Mouse (Mus musculus): ENCODE measurements around the gene Dnaja4.

Dnaja4 gene

GRCm38 (mm10) chr9:54752944-54753295 lies 54.2 kb downstream of the Dnaja4 start:
- no peak for DNase-seq

GRCm38 (mm10) chr9:54759592-54759991 lies 60.9 kb downstream of the Dnaja4 start:
- DNase-seq, result no peak

GRCm38 (mm10) chr9:54764091-54764490 lies 65.4 kb downstream of the Dnaja4 start:
- DNase-seq, result no peak

GRCm38 (mm10) chr9:54764561-54765217 lies 66.0 kb downstream of the Dnaja4 start, which contains the start of gene Crabp1:
Gene Crabp1, plus strand, starts transcription at chr9:54764748.
- no peak for DNase-seq

- DNase-seq, result no peak
These were observed 66.8 kb downstream of the Dnaja4 start for GRCm38 (mm10) chr9:54765336-54766085.

All from liver (tissue).